Mouse (Mus musculus): ENCODE data around the gene Sh3bp5l. TPM values are rescaled to one million over a fixed set of nuclear protein-coding genes. Genes with fewer than 3 reads are reported as not detected.
"Not testable (repeated sequence)": the region's sequence is repeated elsewhere in the genome, so short reads cannot be mapped to it uniquely, and the experiment has no call there.

The Sh3bp5l gene
- total RNA-seq (2022) = 10 to 100 TPM; 22.1 to 27.2 (median 24.4) TPM

GRCm38 (mm10) chr11:58330276-58331148 is at the start of gene Sh3bp5l, which contains the start of gene Zfp672:
Sh3bp5l (plus strand) TSS chr11:58330724.
Zfp672 (minus strand) TSS chr11:58330339.
- DNase-seq (ENCODE audit: low spot score in 2 of 2) = peak; percentile 79 to 81

GRCm38 (mm10) chr11:58281970-58282496 is 48.5 kb upstream of the Sh3bp5l start:
- no peak for DNase-seq (ENCODE audit: low spot score in 2 of 2)

GRCm38 (mm10) chr11:58282518-58282917 is 48.0 kb upstream of the Sh3bp5l start:
- no peak for DNase-seq (ENCODE audit: low spot score in 2 of 2)

- DNase-seq (ENCODE audit: low spot score in 2 of 2) = no peak
Measured at GRCm38 (mm10) chr11:58289992-58290682, 40.4 kb upstream of the Sh3bp5l start.

- no peak for DNase-seq (ENCODE audit: low spot score in 2 of 2)
Measured at GRCm38 (mm10) chr11:58290812-58291211, 39.7 kb upstream of the Sh3bp5l start.

GRCm38 (mm10) chr11:58292791-58293190 is 37.7 kb upstream of the Sh3bp5l start:
- DNase-seq (ENCODE audit: low spot score in 2 of 2) = no peak

GRCm38 (mm10) chr11:58297396-58297795 is 33.1 kb upstream of the Sh3bp5l start:
- no peak for DNase-seq (ENCODE audit: low spot score in 2 of 2)

- peak; percentile 49 to 53 for DNase-seq (ENCODE audit: low spot score in 2 of 2)
Measured at GRCm38 (mm10) chr11:58301057-58301456, 29.5 kb upstream of the Sh3bp5l start.

- peak; percentile 92 to 95 for DNase-seq (ENCODE audit: low spot score in 2 of 2)
Measured at GRCm38 (mm10) chr11:58301837-58302754, 28.4 kb upstream of the Sh3bp5l start.

- DNase-seq (ENCODE audit: low spot score in 2 of 2) = no peak
Measured at GRCm38 (mm10) chr11:58302774-58303445, 27.6 kb upstream of the Sh3bp5l start.

- DNase-seq (ENCODE audit: low spot score in 2 of 2) = no peak
Measured at GRCm38 (mm10) chr11:58303594-58303993, 26.9 kb upstream of the Sh3bp5l start.

GRCm38 (mm10) chr11:58305299-58305698 is 25.2 kb upstream of the Sh3bp5l start:
- not testable (repeated sequence) for DNase-seq (ENCODE audit: low spot score in 2 of 2)

- DNase-seq (ENCODE audit: low spot score in 2 of 2) = peak; percentile 91 to 92
Measured at GRCm38 (mm10) chr11:58306860-58307308, 23.6 kb upstream of the Sh3bp5l start, which contains the start of gene Zfp692. Zfp692 (plus strand) TSS chr11:58307069.

GRCm38 (mm10) chr11:58307411-58308080 is 23.0 kb upstream of the Sh3bp5l start:
- peak; percentile 24 to 34 for DNase-seq (ENCODE audit: low spot score in 2 of 2)

GRCm38 (mm10) chr11:58308661-58309060 is 21.9 kb upstream of the Sh3bp5l start:
- DNase-seq (ENCODE audit: low spot score in 2 of 2) = no peak

GRCm38 (mm10) chr11:58314069-58314468 is 16.5 kb upstream of the Sh3bp5l start:
- no peak for DNase-seq (ENCODE audit: low spot score in 2 of 2)

GRCm38 (mm10) chr11:58315536-58316168 is 14.9 kb upstream of the Sh3bp5l start:
- no peak for DNase-seq (ENCODE audit: low spot score in 2 of 2)

GRCm38 (mm10) chr11:58316344-58316743 is 14.2 kb upstream of the Sh3bp5l start:
- no peak for DNase-seq (ENCODE audit: low spot score in 2 of 2)

GRCm38 (mm10) chr11:58316768-58317390 is 13.6 kb upstream of the Sh3bp5l start:
- no peak for DNase-seq (ENCODE audit: low spot score in 2 of 2)
